Mouse (Mus musculus) cerebellum, adult 9-11 months (tissue): ENCODE measurements at regions not wholly inside any gene's neighbourhood (a gene's known extent, or its start where the extent isn't known, plus 50 kb on each side); places are given as distances from the start of the nearest gene placed in this dataset.

Experiments
- DNase-seq: peaks from one replicate; pipeline ENCODE4 v3.0.0; 2022

GRCm38 (mm10) chr10:81996742-81997536 is 51.0 kb upstream of the Zfp873 start:
- DNase-seq = peak; percentile 82
